Mouse (Mus musculus): Measurements from ENCODE around the gene Retreg1. TPM values are rescaled to one million over a fixed set of nuclear protein-coding genes. Genes with fewer than 3 reads are reported as not detected.
A peak's percentile ranks its signal among the peaks of the same experiment; 100 is the strongest.

Gene Retreg1
- 10 to 100 TPM; 26.1 to 38.4 TPM for total RNA-seq (2021)
- long read RNA-seq, experiment 1, transcript Retreg1-205 (7 exons, 3,200 nt), result major isoform, 5 of 21 reads
- long read RNA-seq, experiment 1, partial matches to known transcripts, result 4 of 21 reads
- long read RNA-seq, experiment 1, other reads (novel, unspliced or antisense), result 6 of 21 reads
- long read RNA-seq, experiment 2, partial matches to known transcripts, result 3 of 13 reads
- long read RNA-seq, experiment 2, other reads (novel, unspliced or antisense), result 3 of 13 reads

GRCm38 (mm10) chr15:25843086-25843991 lies at the start of gene Retreg1:
Gene Retreg1 (plus strand): TSS chr15:25843180.
- peak; percentile 82 for DNase-seq

GRCm38 (mm10) chr15:25794123-25794522 lies 48.9 kb upstream of the Retreg1 start:
- no peak for DNase-seq

- no peak for DNase-seq
Measured at GRCm38 (mm10) chr15:25795496-25795895, 47.5 kb upstream of the Retreg1 start.

- peak; percentile 51 for DNase-seq
Measured at GRCm38 (mm10) chr15:25796353-25796752, 46.6 kb upstream of the Retreg1 start.

- no peak for DNase-seq
Measured at GRCm38 (mm10) chr15:25797179-25797578, 45.8 kb upstream of the Retreg1 start.

- DNase-seq, result no peak
Measured at GRCm38 (mm10) chr15:25797888-25798287, 45.1 kb upstream of the Retreg1 start.

- DNase-seq, result no peak
Measured at GRCm38 (mm10) chr15:25801726-25802125, 41.3 kb upstream of the Retreg1 start.

- no peak for DNase-seq
Measured at GRCm38 (mm10) chr15:25802194-25802593, 40.8 kb upstream of the Retreg1 start.

- no peak for DNase-seq
Measured at GRCm38 (mm10) chr15:25803111-25803510, 39.9 kb upstream of the Retreg1 start.

- DNase-seq, result peak; percentile 85
Measured at GRCm38 (mm10) chr15:25805336-25806110, 37.5 kb upstream of the Retreg1 start.

GRCm38 (mm10) chr15:25806363-25806762 lies 36.6 kb upstream of the Retreg1 start:
- no peak for DNase-seq

GRCm38 (mm10) chr15:25806878-25807277 lies 36.1 kb upstream of the Retreg1 start:
- DNase-seq, result no peak

GRCm38 (mm10) chr15:25808677-25809460 lies 34.1 kb upstream of the Retreg1 start:
- DNase-seq, result no peak

- no peak for DNase-seq
Measured at GRCm38 (mm10) chr15:25809669-25810068, 33.3 kb upstream of the Retreg1 start.

GRCm38 (mm10) chr15:25811834-25812250 lies 31.1 kb upstream of the Retreg1 start:
- no peak for DNase-seq

GRCm38 (mm10) chr15:25812479-25812878 lies 30.5 kb upstream of the Retreg1 start:
- DNase-seq, result no peak

GRCm38 (mm10) chr15:25814535-25814934 lies 28.4 kb upstream of the Retreg1 start:
- no peak for DNase-seq

- no peak for DNase-seq
Measured at GRCm38 (mm10) chr15:25817191-25817590, 25.8 kb upstream of the Retreg1 start.

- no peak for DNase-seq
Measured at GRCm38 (mm10) chr15:25821981-25822380, 21.0 kb upstream of the Retreg1 start.

- no peak for DNase-seq
Measured at GRCm38 (mm10) chr15:25822656-25823055, 20.3 kb upstream of the Retreg1 start.

- DNase-seq, result no peak
Measured at GRCm38 (mm10) chr15:25826531-25826961, 16.4 kb upstream of the Retreg1 start.

- DNase-seq, result no peak
Measured at GRCm38 (mm10) chr15:25828464-25828863, 14.5 kb upstream of the Retreg1 start.

Data from adrenal gland, postnatal 10 days (tissue).